Comparison of ENCODE assay signal across 1 mouse cellular context in the genomic region with DNA sequence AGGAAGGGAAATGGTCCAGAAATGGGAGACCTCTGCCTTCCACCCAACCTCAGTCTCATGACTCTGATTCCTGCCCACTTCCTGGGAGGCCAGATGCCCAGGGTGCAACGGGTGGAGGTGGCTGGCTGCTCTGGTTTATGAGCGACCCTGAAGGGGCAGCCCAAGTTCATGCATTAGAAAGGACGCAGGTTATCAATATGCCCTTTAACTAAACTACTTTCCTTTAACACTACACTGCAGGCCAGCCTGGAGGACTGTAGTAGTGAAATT.
TF ChIP-seq lines count a peak whose summit lies in the region.

No protein-coding gene starts in this region.

TF ChIP-seq in MEL, 35 proteins besides CTCF, POLR2A, EP300 and RAD21:
- TF ChIP-seq JUND (IDR thresholded peaks at IDR 0.05; ENCODE audit: low read depth, low read length) (no peak), SIN3A (IDR thresholded peaks at IDR 0.05; ENCODE audit: low read length) (no peak), ZKSCAN1 (IDR thresholded peaks at IDR 0.05; ENCODE audit: low read depth, low read length) (no peak), ELF1 (IDR thresholded peaks at IDR 0.05; ENCODE audit: low read depth, low read length) (no peak), MYC (IDR thresholded peaks at IDR 0.05; ENCODE audit: low read depth, low read length) (no peak), GATA1 (IDR thresholded peaks at IDR 0.05; ENCODE audit: low read depth, low read length) (no peak), CHD2 (IDR thresholded peaks at IDR 0.05; ENCODE audit: low read length) (no peak), MAFK (IDR thresholded peaks at IDR 0.05; ENCODE audit: borderline replicate concordance, low read depth, low read length) (no peak), MXI1 (IDR thresholded peaks at IDR 0.05; ENCODE audit: low read depth, low read length) (no peak), HCFC1 (IDR thresholded peaks at IDR 0.05; ENCODE audit: low read depth, low read length) (no peak), E2F4 (IDR thresholded peaks at IDR 0.05; ENCODE audit: borderline replicate concordance, low read depth, low read length) (no peak), KAT2A (conservative IDR thresholded peaks at IDR 0.05; ENCODE audit: low read depth, low read length) (no peak), MAZ (IDR thresholded peaks at IDR 0.05; ENCODE audit: low read depth, low read length) (no peak), TBP (IDR thresholded peaks at IDR 0.05; ENCODE audit: low read depth, low read length) (no peak), ZMIZ1 (IDR thresholded peaks at IDR 0.05; ENCODE audit: low read depth, low read length) (no peak), MEF2A (IDR thresholded peaks at IDR 0.05; ENCODE audit: extremely low read depth, insufficient replicate concordance, low read depth, low read length, poor library complexity, severe bottlenecking) (no peak), ETS1 (IDR thresholded peaks at IDR 0.05; ENCODE audit: low read depth, low read length) (no peak), USF2 (IDR thresholded peaks at IDR 0.05; ENCODE audit: borderline replicate concordance in 1 of 2, insufficient read depth in 1 of 2, low read depth in 1 of 2, low read length in 2 of 2) (no peak), POLR2AphosphoS2 (IDR thresholded peaks at IDR 0.05; ENCODE audit: low read length) (no peak), TCF12 (IDR thresholded peaks at IDR 0.05; ENCODE audit: low read depth, low read length) (no peak)
